ENCODE assay signal across 13 mouse cellular contexts in the genomic region with DNA sequence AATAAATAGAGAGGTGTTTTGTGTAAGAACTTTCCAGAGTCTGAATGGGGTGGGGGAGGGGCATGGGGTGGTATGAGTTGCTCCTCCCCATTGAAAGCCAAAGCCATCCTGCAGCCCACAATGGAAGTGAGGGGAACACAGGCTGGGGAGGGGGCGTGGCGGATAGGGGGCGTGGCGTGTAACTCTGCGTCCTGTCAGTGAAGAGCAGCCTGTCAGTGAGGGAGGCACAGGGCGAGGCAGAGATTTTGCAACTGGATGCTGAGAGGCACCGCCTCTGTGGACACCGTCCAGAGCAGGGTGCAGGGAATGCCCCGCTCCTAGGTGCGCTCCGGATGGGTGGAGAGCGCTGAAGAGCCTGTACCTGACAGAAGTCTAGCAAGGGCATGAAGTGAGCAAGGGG. TPM values are rescaled to one million over a fixed set of nuclear protein-coding genes. Genes with fewer than 3 reads are reported as not detected.
DNase-seq lines count a peak whose midpoint lies in the region; ATAC-seq and TF ChIP-seq lines count a peak whose summit lies in the region.
"Had no signal": no experiment of that assay in that cellular context is flagged by ENCODE, and none has a peak within 500 bp of the region (broad histone marks: within the 10 kb centered on the region; RNA-seq: fewer than 3 reads in every experiment).

A gene (plus strand): TSS at position 207 of the 400 bp plus-strand sequence.

- H3K4me1 ChIP-seq in testis, adult 2 months (ENCODE audit: control insufficient read depth, insufficient read depth, low read length): peaks cover 13% of the 10 kb centered on the region
- no peaks in the 10 kb centered on the region for H3K4me1 ChIP-seq in stomach, postnatal 0 days (replicated peaks; ENCODE audit: control insufficient read depth, insufficient read depth)
- H3K4me1 ChIP-seq in kidney, embryonic 15.5 days: peaks cover 9% of the 10 kb centered on the region; the same call in 1 of the 2 replicates

- no peaks in the 10 kb centered on the region for H3K36me3 ChIP-seq in testis, adult 2 months (ENCODE audit: control insufficient read depth, insufficient read depth, low read length)
- H3K36me3 ChIP-seq in stomach, postnatal 0 days (ENCODE audit: control insufficient read depth, insufficient read depth, low read length): no peaks in the 10 kb centered on the region
- no peaks in the 10 kb centered on the region for H3K36me3 ChIP-seq in kidney, embryonic 15.5 days

- no peak within 1 kb of the TSS for H3K4me2 ChIP-seq in stomach, postnatal 0 days (replicated peaks; ENCODE audit: low read depth)
- H3K4me2 ChIP-seq in kidney, embryonic 15.5 days: no peak within 1 kb of the TSS
- H3K4me2 ChIP-seq: hindbrain, embryonic 14.5 days had no signal

- DNase-seq in embryo, embryonic 10.5 days (ENCODE audit: low spot score): peak; percentile 19
- no peak for DNase-seq in embryo, embryonic 10 days (ENCODE audit: low spot score)
- DNase-seq in testis, postnatal 14 days (ENCODE audit: low spot score): no peak
- peak; percentile 49 to 72 for DNase-seq in lung, adult 18-20 months
- no peak for DNase-seq in stomach, postnatal 0 days (ENCODE audit: low spot score)
- no peak for DNase-seq in left cerebral cortex, postnatal 14 days (ENCODE audit: low spot score in 2 of 2)
- DNase-seq: cerebellum, adult 9-10 months; gastrocnemius, postnatal 36 days; thymus, adult 2 months had no signal

- WGBS in stomach, postnatal 0 days: 39% methylated on average over 12 of the region's 12 CpGs
- WGBS in kidney, embryonic 15.5 days: 47% methylated on average over 12 of the region's 12 CpGs

- no peak for TF ChIP-seq EP300 in stomach, postnatal 0 days (optimal IDR thresholded peaks at IDR 0.05)

- intact Hi-C loops in left cerebral cortex, postnatal 14 days (cut with DNase I): no loop called here

- peak within 1 kb of the TSS; percentile 85 for H3K4me3 ChIP-seq in testis, adult 2 months (ENCODE audit: control insufficient read depth, low read depth, low read length)
- no peak within 1 kb of the TSS for H3K4me3 ChIP-seq in stomach, postnatal 0 days (ENCODE audit: low read depth, low read length)
- no peak within 1 kb of the TSS for H3K4me3 ChIP-seq in kidney, embryonic 15.5 days (replicated peaks)
- H3K4me3 ChIP-seq: megakaryocyte, embryonic 14.5 days had no signal

- H3K9ac ChIP-seq in stomach, postnatal 0 days (ENCODE audit: low read length): no peak within 1 kb of the TSS
- H3K9ac ChIP-seq in kidney, embryonic 15.5 days: no peak within 1 kb of the TSS
- H3K9ac ChIP-seq: hindbrain, embryonic 14.5 days had no signal

- peak; percentile 34; the same call in 1 of the 2 replicates for ATAC-seq in stomach, postnatal 0 days (ENCODE audit: low FRiP score, low TSS enrichment)
- ATAC-seq in kidney, embryonic 15.5 days (replicated peaks; ENCODE audit: low FRiP score): no peak

- no peak within 1 kb of the TSS for H3K27ac ChIP-seq in testis, adult 2 months (ENCODE audit: control insufficient read depth, insufficient read depth, low read depth, low read length)
- peak within 1 kb of the TSS; percentile 40; the same call in 1 of the 2 replicates for H3K27ac ChIP-seq in stomach, postnatal 0 days (replicated peaks)
- no peak within 1 kb of the TSS for H3K27ac ChIP-seq in kidney, embryonic 15.5 days
- H3K27ac ChIP-seq: hindbrain, embryonic 14.5 days had no signal

- H3K9me3 ChIP-seq in stomach, postnatal 0 days (ENCODE audit: control insufficient read depth, low read length): no peaks in the 10 kb centered on the region
- H3K9me3 ChIP-seq in kidney, embryonic 15.5 days (replicated peaks): peaks cover 7% of the 10 kb centered on the region

- peaks cover 2% of the 10 kb centered on the region; the same call in 1 of the 2 replicates for H3K27me3 ChIP-seq in testis, adult 2 months (ENCODE audit: control insufficient read depth, insufficient read depth, low read length)
- no peaks in the 10 kb centered on the region for H3K27me3 ChIP-seq in stomach, postnatal 0 days (ENCODE audit: control insufficient read depth, insufficient read depth, low read length)
- H3K27me3 ChIP-seq in kidney, embryonic 15.5 days: no peaks in the 10 kb centered on the region

- TF ChIP-seq CTCF in testis, adult 2 months (IDR thresholded peaks at IDR 0.05; ENCODE audit: control insufficient read depth, insufficient read depth, insufficient replicate concordance, low read depth, low read length): no peak
- TF ChIP-seq CTCF in stomach, postnatal 0 days (IDR thresholded peaks at IDR 0.05; ENCODE audit: low read depth): no peak

- no peak for TF ChIP-seq POLR2A in testis, adult 2 months (IDR thresholded peaks at IDR 0.05; ENCODE audit: control insufficient read depth, low read depth, low read length)

RNA-seq across cellular contexts. Expression of the gene that starts here (rescaled TPM):
- 0.76 and 0.79 TPM in 2 replicates for polyA plus RNA-seq in testis, adult 2 months (2012; rRNA removed)
- 12.7 TPM in 2 replicates for polyA plus RNA-seq in stomach, postnatal 0 days (2015; fragmentation: Nextera tagmentation; extraction: Ambion mirVana)
- under 1 TPM; 0.44 to 0.49 TPM for total RNA-seq in left cerebral cortex, postnatal 14 days (2021)
- polyA plus RNA-seq in kidney, embryonic 15.5 days (2015; fragmentation: Nextera tagmentation; extraction: Ambion mirVana): 0.08 and 0.10 TPM in 2 replicates
- total RNA-seq: gastrocnemius, postnatal 36 days had no signal
- polyA plus RNA-seq: hindbrain, embryonic 14.5 days had no signal

Comparison
In these comparisons a context has a peak if more than half of its experiments do, and no peak if none do; other contexts are left out.
1. DNase-seq: peak in embryo, embryonic 10.5 days (single experiment) and lung, adult 18-20 months (2 of 2); none in embryo, embryonic 10 days (single experiment), testis, postnatal 14 days (single experiment), stomach, postnatal 0 days (single experiment) and left cerebral cortex, postnatal 14 days (0 of 2).